Mouse (Mus musculus): Measurements from ENCODE around the gene Filip1. TPM values are rescaled to one million over a fixed set of nuclear protein-coding genes. Genes with fewer than 3 reads are reported as not detected.
A peak's percentile ranks its signal among the peaks of the same experiment; 100 is the strongest.

Filip1 gene
- total RNA-seq, 2 experiments from 2014 or later, result 129 to 143 TPM

DNA sequence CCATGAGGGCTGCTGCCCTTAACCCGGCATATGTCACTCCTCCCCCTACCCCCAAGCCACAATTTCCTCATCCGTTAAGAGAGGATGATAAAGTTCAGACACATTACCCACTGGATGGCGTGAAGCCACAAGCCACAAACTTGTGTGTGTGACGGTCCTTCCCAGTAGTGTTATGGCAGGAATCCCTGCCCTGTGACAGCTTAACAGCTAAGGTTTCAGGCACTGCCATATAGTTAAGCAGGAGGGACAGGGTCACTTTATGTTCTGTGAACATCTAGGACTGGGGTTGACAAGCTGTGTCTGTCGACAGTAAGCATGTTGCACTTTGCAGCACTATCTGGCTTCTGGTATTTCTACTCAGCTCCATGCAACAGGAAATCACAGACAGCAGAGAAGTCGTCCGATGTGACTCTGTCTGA lies 93.3 kb downstream of the Filip1 start:
- intact Hi-C loops (cut with DNase I), result no loop called here
- peak in 1 of 2 experiments; percentile 51 for DNase-seq

DNA sequence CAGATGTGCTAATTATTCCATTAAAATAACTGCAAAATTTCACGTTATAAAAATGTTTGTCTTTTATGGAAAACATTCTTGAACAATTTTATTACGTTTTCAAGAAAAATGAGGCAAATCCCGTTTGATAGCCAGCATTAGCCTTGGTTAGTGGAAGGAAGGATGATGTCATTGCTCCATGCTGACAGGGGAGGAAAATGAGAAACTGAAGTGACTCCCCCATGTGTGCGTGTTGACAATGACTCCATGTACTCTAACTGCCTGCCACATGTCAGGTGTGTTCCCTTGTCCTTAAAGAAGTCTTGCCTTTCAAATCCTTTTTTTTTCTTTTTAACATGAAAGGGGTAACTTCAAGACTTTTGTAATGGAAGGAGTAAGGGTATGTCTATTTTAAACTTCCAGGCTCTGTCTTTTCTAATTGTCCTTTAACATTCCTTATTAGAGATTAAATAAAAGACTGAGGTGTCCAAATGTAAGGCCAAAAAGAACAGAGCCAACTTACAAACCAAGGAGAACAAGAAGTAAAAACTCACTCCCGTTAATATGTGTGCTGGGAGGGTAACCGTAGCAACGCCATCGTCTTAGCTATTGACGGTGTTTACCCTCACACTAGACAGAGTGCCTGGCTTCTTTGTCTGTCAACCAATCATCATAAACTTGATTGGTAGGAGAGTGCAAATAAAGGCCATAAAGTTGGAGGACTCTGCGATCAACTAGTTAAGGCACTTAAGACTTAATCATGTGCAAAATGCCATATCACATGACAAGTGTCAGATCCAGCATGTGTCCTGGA lies 94.1 kb downstream of the Filip1 start:
- DNase-seq, result no peak
- intact Hi-C loops (cut with DNase I), result no loop called here

DNA sequence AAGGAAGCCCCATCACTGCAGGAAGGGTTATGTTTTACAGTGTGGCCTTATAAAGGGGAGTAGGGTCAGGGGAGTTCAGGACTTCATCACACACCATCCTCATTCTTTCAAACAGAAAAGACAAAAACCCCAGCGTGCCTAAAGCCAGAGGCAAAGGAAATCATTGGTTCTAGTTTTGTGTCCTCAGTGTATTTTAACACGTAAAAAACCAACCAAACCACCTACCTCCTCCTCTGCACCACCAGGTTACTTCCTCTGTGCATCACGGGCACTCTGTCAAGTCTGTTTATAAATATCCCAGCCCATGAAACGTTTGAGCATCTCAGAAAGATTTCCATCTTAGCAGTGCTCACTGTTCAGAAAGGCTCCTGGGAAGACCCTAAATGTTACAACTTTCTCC lies 98.4 kb downstream of the Filip1 start:
- DNase-seq, result no peak
- intact Hi-C loops (cut with DNase I), result no loop called here

DNA sequence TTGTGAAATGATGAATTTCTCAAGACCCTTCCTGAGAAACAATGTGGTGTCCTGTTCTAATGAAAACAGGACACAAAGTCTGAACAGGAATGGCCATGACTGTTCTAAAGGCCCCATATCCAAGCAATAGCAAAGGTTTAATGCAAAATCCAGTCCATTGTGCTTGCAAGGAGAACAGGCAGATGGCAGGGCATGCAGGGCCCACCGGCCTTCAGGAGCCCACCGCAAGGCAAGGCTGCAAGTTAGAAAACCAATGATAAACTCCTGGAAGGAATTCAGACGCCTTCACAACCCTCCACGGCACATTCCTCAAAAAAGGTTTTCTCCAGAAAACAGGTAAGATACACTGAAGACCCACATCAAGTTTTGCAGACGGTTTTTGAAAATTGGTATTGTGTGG lies 99.7 kb downstream of the Filip1 start:
- no peak for DNase-seq
- intact Hi-C loops (cut with DNase I), result no loop called here

DNA sequence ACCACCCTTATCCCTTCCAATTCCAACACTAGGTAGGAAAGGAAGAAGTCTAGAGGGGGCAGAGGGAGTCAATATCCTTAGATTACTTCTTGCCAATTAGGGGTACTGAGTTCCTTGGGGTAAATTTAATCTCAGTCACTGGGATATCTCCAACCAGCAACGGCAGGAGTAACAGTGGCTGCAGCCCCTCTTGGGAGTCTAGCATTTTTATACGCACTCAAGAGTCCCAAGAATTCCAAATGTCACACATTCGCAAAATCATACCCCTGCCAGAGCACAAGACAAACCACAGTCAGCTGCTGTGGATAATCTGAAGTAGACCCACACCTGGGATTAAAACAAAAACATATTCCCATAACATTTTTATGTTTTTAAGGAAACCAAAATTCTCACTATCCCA lies 102.5 kb downstream of the Filip1 start:
- intact Hi-C loops (cut with DNase I), result no loop called here
- no peak for DNase-seq

DNA sequence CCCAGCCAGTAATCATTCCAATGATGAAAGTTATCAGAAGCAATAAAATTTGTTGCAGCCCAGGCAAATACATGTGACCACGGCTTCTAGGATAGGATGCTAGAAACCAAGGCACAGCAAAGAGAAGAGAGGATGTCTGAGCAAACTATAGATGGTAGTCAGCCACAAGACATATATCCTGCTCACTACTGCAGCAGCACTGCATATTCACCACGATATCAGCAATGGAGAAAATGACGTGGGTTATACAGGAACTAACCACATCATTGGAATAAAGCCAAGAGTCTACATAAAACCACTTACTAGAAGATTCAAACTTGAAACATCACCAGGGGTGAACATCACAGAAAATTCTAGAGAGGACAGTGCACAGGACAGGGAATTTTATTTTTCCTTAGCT lies 113.8 kb downstream of the Filip1 start:
- intact Hi-C loops (cut with DNase I), result no loop called here
- no peak for DNase-seq

DNA sequence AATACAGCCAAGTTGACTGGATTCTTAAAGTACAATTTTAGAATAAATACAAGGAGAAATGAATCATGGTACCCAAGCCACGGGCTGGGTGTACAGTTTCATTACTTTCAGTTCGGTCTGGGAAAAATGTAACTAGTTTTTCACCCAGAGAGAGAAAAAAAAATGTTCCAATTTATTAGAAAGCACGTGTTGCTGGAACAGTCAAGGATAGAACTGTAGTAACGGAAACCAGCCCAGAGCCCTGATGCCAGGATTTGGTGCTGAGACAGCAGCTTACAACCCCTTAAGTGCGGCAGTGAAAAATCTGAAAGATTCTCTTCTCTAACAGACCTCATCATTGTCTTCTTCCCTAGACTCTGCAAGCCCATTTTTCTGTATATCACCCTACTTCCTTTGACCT lies 118.0 kb downstream of the Filip1 start:
- no peak for DNase-seq
- intact Hi-C loops (cut with DNase I), result no loop called here

DNA sequence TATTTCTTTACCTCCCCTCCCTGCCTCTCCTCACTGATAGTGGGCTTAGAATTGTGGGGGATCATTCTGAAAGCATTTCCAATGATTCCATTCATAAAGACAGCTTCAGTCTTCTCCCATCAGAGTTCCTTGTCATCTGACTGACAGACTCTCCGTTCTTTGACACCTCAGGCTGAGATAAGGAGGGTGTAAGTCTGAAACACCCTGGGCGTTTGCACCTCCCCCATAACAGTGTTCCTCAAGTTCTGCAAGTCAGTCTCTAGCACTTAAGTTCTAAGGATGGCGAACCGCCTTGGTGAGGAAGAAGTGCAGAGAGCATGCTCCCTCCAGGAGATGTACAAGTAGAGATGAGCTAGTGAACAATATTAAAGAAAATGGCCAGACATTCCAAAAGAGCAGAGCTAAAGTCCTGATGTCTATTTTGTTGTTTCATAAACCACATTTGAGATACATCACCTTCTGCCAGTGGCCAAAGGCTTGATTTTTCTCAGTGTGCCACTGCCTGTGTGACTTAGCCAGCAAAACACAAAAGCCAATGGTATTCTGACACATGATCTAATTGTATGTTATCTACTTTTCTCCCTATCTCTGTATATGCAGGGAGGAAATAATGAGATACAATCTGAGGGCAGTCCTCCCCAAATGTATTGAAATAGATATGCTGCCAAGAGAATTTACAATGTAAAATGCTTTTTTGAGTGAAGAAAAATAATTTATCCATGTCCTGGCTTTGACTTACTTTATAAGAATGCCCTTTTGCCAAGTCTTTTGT lies 118.6 kb downstream of the Filip1 start:
- intact Hi-C loops (cut with DNase I), result no loop called here
- no peak for DNase-seq

DNA sequence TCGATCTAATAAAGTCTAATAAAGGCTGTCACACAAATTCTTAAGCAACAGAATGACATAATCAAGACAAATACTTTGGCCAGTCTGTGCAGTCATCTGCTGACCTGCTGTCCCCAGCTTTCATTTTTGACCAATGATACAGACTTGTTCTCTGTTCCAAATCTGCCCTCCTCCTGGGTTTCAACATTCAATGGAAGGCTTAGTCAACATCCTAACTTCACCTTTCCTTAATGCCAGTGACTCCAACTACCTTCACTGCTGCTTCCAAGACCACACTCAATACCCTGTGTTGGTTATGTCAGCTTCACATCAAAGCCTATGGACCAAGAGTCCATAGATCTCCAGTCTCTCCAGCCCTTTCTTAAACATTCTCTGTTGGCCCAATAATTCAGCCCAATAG lies 120.5 kb downstream of the Filip1 start:
- no peak for DNase-seq
- intact Hi-C loops (cut with DNase I), result no loop called here

DNA sequence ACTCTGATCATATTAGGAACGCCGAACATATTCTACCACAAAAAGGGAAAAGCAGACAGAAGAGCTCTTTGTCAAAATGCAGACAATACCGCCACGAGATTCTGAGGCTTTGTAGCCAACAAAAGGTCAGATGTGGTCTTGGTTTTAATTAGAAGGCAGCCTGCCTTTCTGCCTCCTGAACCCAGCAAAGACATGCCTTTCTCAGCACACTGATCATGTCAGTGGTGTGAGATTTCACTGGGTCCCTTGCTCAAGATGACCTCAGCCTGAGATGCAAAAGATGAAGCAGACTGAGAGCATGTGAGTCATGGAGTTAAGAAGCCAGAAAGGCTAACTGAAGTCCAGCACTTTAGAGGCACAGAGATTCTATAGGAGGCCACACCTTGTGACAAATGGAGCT lies 122.2 kb downstream of the Filip1 start:
- DNase-seq, result no peak
- intact Hi-C loops (cut with DNase I), result no loop called here

DNA sequence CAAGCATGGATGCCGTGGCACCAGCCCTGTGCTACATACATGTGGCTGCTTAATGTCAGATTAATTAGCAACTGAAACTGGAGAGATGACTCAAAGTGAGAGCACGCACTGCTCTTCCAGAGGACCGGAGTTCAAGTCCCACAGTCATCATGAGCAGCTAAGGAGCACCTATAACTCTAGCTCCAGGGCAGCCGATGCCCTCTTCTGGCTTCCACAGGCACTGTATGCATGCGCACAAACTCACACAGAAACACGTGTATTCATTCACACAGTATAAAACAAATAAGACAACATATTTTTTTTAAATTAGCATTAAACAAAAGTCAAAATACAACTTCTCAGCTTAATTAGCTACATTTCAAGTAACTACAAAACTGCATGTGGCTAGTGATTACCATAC lies 123.5 kb downstream of the Filip1 start:
- intact Hi-C loops (cut with DNase I), result loop anchor here (2.0 to 5.0 kb wide), 2 partner anchors 33 to 114 kb away; no protein-coding TSS in a partner anchor
- DNase-seq, result no peak

DNA sequence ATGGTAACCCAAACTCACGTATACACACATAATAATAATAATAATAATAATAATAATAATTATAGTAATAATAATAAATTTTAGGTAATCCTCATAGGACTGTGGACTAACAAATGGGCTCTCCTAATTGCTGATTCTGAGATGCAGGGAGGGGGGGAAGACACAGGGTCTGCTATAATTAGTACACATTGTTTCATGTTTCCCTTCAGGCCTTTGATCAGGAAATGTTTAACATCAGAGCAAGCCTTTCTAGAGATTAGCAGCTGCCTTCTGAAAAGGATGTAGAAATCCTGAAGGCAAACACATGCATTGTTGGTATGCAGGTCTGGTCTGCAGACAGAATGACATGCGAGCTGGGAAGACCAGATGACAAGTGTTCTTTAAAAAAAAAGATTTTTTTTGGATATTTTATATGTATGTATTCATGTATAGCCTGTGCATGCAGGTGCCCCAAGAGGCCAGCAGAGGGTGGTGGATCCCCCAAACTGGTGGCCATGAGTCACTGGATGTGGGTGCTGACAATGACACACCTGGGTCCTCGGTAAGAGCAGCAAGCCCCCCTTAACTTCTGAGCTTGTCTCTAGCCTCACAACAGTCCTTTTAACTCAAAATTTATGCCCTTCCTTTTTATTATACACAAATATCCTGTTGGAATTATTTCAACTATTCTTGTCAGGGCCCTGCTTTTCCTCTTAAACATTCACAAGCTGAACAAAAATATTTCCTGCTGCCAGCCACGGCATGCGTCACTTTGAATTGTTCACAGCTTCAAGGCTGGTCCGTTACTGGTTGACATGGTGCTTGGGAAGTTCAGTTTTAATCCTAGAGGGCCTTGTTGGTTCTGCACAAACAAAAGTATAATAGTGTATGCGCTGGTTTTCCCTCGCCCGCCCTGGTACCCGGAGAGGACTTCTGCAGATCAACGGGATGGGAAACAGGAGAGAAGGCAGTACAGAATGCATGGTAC lies 127.1 kb downstream of the Filip1 start:
- intact Hi-C loops (cut with DNase I), result loop anchor here (2.0 to 5.0 kb wide), 2 partner anchors 37 to 77 kb away; no protein-coding TSS in a partner anchor
- DNase-seq, result peak in 1 of 2 experiments; percentile 36

DNA sequence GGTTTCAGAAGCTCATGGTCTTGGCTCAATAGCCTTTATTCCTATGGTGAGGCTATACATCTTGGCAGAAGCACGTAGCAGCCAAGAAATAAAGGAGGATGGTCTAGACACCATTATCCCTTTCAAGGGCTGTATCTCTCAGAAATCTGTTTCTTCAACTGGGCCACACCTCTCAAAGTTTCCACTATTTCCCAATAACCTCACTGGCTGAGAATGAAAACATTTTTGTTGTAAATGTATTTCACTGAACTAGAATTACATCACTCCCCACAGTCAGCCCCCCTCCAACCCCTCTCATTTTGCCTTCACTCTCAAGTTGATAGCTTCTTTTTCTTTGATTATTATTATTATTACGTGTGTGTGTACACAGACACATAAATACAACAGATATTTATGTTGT lies 129.5 kb downstream of the Filip1 start:
- no peak for DNase-seq
- intact Hi-C loops (cut with DNase I), result no loop called here

DNA sequence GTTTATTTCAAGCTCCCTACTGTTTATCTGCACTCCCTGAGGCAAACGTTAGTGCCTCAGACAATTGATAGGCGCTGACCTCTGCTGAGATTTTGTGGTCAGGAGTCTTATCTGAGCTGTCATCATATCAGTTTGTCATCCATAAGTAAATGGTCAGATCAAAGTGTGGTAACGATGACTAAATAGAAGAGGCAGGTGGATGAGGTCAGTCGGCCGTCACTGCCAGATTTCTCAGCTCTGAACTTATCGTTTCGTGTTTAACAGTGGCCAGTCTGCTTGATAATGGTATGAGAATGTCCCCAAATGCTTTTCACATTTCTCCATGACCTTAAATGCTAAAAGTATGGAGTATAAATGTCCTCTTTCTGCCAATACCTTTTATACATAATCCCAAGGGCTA lies 132.6 kb downstream of the Filip1 start:
- no peak for DNase-seq
- intact Hi-C loops (cut with DNase I), result no loop called here

DNA sequence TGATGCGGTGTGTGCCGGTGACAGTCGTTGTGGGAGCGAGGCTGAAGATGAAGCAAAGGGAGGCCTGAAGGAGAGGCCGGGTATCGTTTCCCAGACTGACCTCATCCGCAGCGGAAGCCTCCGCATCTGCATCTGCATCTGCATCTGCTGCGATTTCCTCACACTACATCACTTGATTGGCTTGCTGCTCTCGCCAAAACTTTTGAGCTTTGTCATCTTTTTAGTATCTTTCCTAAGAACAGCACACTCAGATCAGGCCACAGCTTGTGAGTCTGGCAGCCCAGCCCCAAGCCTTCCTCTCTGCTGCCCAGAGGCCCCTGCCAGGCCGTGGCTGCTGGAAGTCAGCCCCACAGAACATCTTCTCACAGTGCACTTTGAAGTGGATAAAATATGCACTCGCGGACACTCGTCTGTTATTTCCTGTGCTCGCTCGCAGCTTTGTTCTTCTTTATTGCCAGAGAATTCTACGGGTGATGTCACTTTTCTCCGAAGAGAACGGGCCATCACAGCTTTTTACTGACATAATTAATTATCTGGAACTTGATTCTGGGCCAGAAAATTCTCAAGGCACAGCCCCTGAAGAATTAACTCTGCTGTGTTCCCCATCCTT lies 137.0 kb downstream of the Filip1 start:
- intact Hi-C loops (cut with DNase I), result no loop called here
- peak; percentile 60 to 61 for DNase-seq

DNA sequence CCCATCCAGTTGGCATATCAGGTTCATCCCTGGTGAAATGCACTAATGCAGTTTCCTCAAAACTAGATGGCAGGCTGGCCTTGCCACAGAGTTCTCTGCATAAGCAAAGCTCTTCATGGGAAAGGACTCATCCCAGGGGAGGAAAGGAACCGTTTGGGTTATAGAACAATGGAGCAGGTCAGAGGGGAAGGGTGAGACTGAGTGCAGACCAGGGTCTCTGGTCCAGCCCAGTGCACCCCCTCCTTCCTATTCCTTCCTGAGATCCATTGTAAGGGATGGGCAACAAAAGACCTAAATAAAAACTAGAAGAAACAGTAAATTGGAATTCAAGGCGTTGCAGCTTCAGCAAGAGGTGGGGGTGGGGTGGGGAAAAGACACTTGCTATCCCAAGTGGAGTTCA lies 140.1 kb downstream of the Filip1 start:
- peak; percentile 32 to 39 for DNase-seq
- intact Hi-C loops (cut with DNase I), result loop anchor here (5.0 kb wide), 1 partner anchor 105 kb away; no protein-coding TSS in a partner anchor

DNA sequence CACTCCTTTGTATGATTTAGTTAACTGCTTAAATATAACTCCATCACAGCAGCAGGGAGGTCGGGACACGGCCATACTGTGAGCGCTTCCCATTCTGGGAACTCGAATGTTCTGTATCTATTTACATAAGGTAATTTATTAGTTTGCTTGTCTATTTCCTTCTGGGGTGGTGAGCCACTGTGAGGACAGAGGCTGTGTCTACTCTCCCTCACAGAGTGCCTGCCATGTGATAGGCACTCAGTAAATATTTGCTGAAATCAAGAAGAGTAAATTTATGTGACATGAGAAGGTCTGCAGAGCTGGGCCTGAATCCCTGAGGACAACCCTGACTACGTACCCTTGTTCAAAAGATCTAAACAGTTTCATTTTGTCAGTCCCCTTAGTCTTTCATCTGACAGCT lies 143.1 kb downstream of the Filip1 start:
- DNase-seq, result no peak
- intact Hi-C loops (cut with DNase I), result loop anchor here (5.0 kb wide), 1 partner anchor 57 kb away; no protein-coding TSS in a partner anchor

DNA sequence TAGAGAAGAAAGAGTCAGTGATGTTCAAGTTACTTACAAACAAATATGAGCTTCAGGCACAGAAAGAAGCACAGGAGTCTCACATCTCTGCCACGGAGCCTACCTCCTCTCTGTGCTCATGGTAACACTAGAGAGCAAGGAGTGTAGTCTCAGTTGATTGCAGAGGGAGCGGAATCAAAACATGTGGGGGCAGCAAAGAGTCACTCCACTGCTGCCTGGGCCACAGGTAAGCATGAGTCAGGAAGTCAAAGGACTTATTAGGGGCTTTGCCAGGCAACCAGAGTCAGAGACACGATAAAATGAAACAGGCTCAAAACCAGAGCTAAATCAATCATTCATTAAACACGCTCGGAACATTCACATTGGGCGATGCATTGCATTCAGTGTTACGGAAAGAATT lies 146.7 kb downstream of the Filip1 start:
- intact Hi-C loops (cut with DNase I), result loop anchor here (2.0 to 5.0 kb wide), 2 partner anchors 54 to 137 kb away; no protein-coding TSS in a partner anchor
- peak in 1 of 2 experiments; percentile 25 for DNase-seq

DNA sequence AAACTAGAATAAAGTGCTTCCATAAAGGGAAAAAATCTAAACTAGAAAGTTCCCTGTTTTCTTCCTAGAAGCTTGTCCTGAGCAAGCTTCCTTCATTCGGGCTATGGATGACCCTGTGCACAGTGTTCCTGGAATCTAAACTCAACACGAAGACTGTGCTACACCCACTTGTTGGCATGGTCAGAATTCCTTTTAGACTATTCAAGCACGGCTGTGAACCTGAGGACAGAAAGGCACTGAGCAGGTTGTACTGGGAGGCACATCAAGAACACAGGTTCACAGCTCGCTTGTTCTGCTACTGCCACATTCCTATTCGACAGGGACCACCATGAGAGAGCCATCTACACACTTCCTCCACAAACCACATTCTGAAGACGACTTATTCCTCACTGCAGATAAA lies 150.1 kb downstream of the Filip1 start:
- intact Hi-C loops (cut with DNase I), result no loop called here

DNA sequence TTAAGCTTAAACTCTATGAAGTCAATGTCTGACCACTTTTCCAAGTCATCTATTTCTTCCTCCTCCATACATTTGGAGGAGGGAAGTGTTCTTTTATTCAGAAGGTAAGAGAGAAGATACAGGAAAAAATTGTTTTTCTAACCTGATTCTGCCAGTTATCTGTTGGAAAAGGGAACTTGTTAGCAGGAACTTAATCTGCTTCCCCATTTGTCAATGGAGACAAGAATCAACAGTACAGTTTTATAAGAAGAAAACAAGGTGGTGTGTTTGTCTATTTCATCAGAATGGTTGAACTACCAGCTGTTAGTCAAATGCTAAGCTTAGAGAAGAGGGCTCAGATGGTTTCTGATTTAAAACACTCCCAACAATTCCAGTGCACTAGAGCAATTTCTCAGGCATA lies 165.6 kb downstream of the Filip1 start:
- DNase-seq, result no peak
- intact Hi-C loops (cut with DNase I), result no loop called here

More for the DNA sequence above, 150.1 kb downstream of the Filip1 start:
- DNase-seq, result no peak

Measured in heart, postnatal 10 days (tissue).